Mouse (Mus musculus) layer of hippocampus, adult 9-11 months (tissue): ENCODE data around the gene 2900026A02Rik.
A peak's percentile ranks its signal among the peaks of the same experiment; 100 is the strongest.

ENCODE experiments used
- DNase-seq: peaks from one replicate; pipeline ENCODE4 v3.0.0; 2022

2900026A02Rik gene

GRCm38 (mm10) chr5:113145171-113145570 is 75.9 kb downstream of the 2900026A02Rik start:
- DNase-seq = no peak

GRCm38 (mm10) chr5:113142486-113142885 is 78.5 kb downstream of the 2900026A02Rik start:
- DNase-seq = peak; percentile 87

GRCm38 (mm10) chr5:113142018-113142417 is 79.0 kb downstream of the 2900026A02Rik start:
- DNase-seq = no peak

- no peak for DNase-seq
These were observed 80.2 kb downstream of the 2900026A02Rik start for GRCm38 (mm10) chr5:113140872-113141271.

- no peak for DNase-seq
These were observed 81.0 kb downstream of the 2900026A02Rik start for GRCm38 (mm10) chr5:113140051-113140450.

GRCm38 (mm10) chr5:113139064-113139726 is 81.8 kb downstream of the 2900026A02Rik start:
- no peak for DNase-seq

- DNase-seq = no peak
These were observed 82.5 kb downstream of the 2900026A02Rik start for GRCm38 (mm10) chr5:113138319-113139063.

- DNase-seq = no peak
These were observed 83.2 kb downstream of the 2900026A02Rik start for GRCm38 (mm10) chr5:113137691-113138318.

GRCm38 (mm10) chr5:113136951-113137487 is 84.0 kb downstream of the 2900026A02Rik start:
- no peak for DNase-seq

GRCm38 (mm10) chr5:113135513-113135912 is 85.5 kb downstream of the 2900026A02Rik start:
- DNase-seq = no peak

- DNase-seq = no peak
These were observed 87.0 kb downstream of the 2900026A02Rik start for GRCm38 (mm10) chr5:113133722-113134710.

GRCm38 (mm10) chr5:113133080-113133491 is 88.0 kb downstream of the 2900026A02Rik start:
- no peak for DNase-seq

GRCm38 (mm10) chr5:113132635-113133041 is 88.4 kb downstream of the 2900026A02Rik start:
- no peak for DNase-seq

GRCm38 (mm10) chr5:113128426-113128825 is 92.6 kb downstream of the 2900026A02Rik start:
- no peak for DNase-seq

GRCm38 (mm10) chr5:113126476-113126875 is 94.6 kb downstream of the 2900026A02Rik start:
- DNase-seq = peak; percentile 74

GRCm38 (mm10) chr5:113123693-113124092 is 97.3 kb downstream of the 2900026A02Rik start:
- DNase-seq = no peak

- no peak for DNase-seq
These were observed 98.5 kb downstream of the 2900026A02Rik start for GRCm38 (mm10) chr5:113122326-113123054.

GRCm38 (mm10) chr5:113121591-113121875 is 99.5 kb downstream of the 2900026A02Rik start:
- DNase-seq = no peak

GRCm38 (mm10) chr5:113120741-113121590 is 100.1 kb downstream of the 2900026A02Rik start:
- no peak for DNase-seq

- DNase-seq = peak; percentile 78
These were observed 101.1 kb downstream of the 2900026A02Rik start for GRCm38 (mm10) chr5:113119861-113120465.
